Comparison of ENCODE assay signal across 22 mouse cellular contexts in the genomic region with DNA sequence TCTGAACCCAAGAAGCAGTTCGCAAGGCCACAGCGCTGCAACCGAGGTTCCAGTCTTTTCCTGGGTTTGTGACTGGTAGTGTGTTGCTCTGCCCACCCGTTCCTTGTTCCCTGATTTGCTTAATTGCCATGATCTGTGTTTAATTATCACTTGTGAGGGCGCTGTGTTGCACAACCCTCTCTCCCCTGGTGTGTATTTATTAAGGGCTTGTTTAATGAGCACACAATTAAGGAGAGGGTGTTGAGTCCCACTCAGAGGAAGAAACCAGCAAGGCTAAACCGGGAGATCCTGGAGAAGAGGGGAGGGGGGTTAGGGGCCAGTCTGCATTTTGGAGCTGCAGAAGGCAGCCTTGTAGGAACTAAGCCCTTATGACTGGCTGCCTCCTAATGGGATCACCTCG. TPM values are rescaled to one million over a fixed set of nuclear protein-coding genes. Genes with fewer than 3 reads are reported as not detected.
A peak's percentile ranks its signal among the peaks of the same experiment; 100 is the strongest.
DNase-seq lines count a peak whose midpoint lies in the region; ATAC-seq and TF ChIP-seq lines count a peak whose summit lies in the region.
"Had no signal": no experiment of that assay in that cellular context is flagged by ENCODE, and none has a peak within 500 bp of the region (broad histone marks: within the 10 kb centered on the region; RNA-seq: fewer than 3 reads in every experiment).

No protein-coding gene starts in this region.

- peaks cover 12% of the 10 kb centered on the region; the same call in 1 of the 2 replicates for H3K4me1 ChIP-seq in midbrain, postnatal 0 days (ENCODE audit: insufficient read depth, low read length)
- peaks cover 23% of the 10 kb centered on the region for H3K4me1 ChIP-seq in midbrain, embryonic 15.5 days
- peaks cover 81% of the 10 kb centered on the region for H3K4me1 ChIP-seq in limb, embryonic 10.5 days

- ATAC-seq in midbrain, postnatal 0 days (ENCODE audit: low FRiP score), result no peak
- ATAC-seq in midbrain, embryonic 15.5 days (replicated peaks), result no peak
- ATAC-seq: hindbrain, embryonic 16.5 days; inflammation-experienced regulatory T-cells, adult 6 months; intestine, postnatal 0 days had no signal

- no peak overlapping the region for H3K4me2 ChIP-seq in midbrain, postnatal 0 days (ENCODE audit: low read depth, low read length, poor library complexity, severe bottlenecking)
- no peak overlapping the region for H3K4me2 ChIP-seq in midbrain, embryonic 15.5 days
- H3K4me2 ChIP-seq: heart, embryonic 13.5 days; hindbrain, embryonic 12.5 days had no signal

- intact Hi-C loops in gastrocnemius, adult 2 months (cut with DNase I), result no loop called here

- peak overlapping the region; percentile 94 for H3K27ac ChIP-seq in gastrocnemius, adult 2 months
- H3K27ac ChIP-seq in midbrain, postnatal 0 days (ENCODE audit: low read depth, low read length), result no peak overlapping the region
- no peak overlapping the region for H3K27ac ChIP-seq in midbrain, embryonic 15.5 days
- H3K27ac ChIP-seq in limb, embryonic 10.5 days, result peak overlapping the region; percentile 73
- H3K27ac ChIP-seq: embryonic facial prominence, embryonic 10.5 days; heart, embryonic 13.5 days; hindbrain, embryonic 12.5 days had no signal

- TF ChIP-seq CTCF in gastrocnemius, adult 2 months (IDR thresholded peaks at IDR 0.05), result no peak
- TF ChIP-seq CTCF in midbrain, postnatal 0 days (IDR thresholded peaks at IDR 0.05), result no peak
- no peak for TF ChIP-seq CTCF in brain, embryonic 14.5 days (IDR thresholded peaks at IDR 0.05; ENCODE audit: borderline replicate concordance, extremely low read depth, insufficient read depth, insufficient read length)

- TF ChIP-seq POLR2A in brain, embryonic 14.5 days (IDR thresholded peaks at IDR 0.05; ENCODE audit: borderline replicate concordance, extremely low read depth, insufficient read depth, insufficient read length, poor library complexity, severe bottlenecking), result no peak

- 0 out of 2 replicates have a peak overlapping the region, but pooled peaks have one; percentile 8 for H3K9ac ChIP-seq in midbrain, postnatal 0 days (replicated peaks; ENCODE audit: low read length, poor library complexity, severe bottlenecking)
- no peak overlapping the region for H3K9ac ChIP-seq in midbrain, embryonic 15.5 days
- H3K9ac ChIP-seq: hindbrain, embryonic 12.5 days had no signal

- no peaks in the 10 kb centered on the region for H3K36me3 ChIP-seq in midbrain, postnatal 0 days (ENCODE audit: insufficient read depth, low read length)
- no peaks in the 10 kb centered on the region for H3K36me3 ChIP-seq in midbrain, embryonic 15.5 days (replicated peaks)
- no peaks in the 10 kb centered on the region for H3K36me3 ChIP-seq in limb, embryonic 10.5 days
- H3K36me3 ChIP-seq: embryonic facial prominence, embryonic 10.5 days; heart, embryonic 13.5 days; hindbrain, embryonic 12.5 days had no signal

- H3K9me3 ChIP-seq in midbrain, postnatal 0 days (ENCODE audit: low read length), result no peaks in the 10 kb centered on the region
- no peaks in the 10 kb centered on the region for H3K9me3 ChIP-seq in midbrain, embryonic 15.5 days
- H3K9me3 ChIP-seq in limb, embryonic 10.5 days (replicated peaks), result no peaks in the 10 kb centered on the region
- H3K9me3 ChIP-seq: embryonic facial prominence, embryonic 10.5 days; heart, embryonic 13.5 days; hindbrain, embryonic 12.5 days had no signal

- H3K27me3 ChIP-seq in midbrain, postnatal 0 days (ENCODE audit: insufficient read depth, low read length), result peaks cover 60% of the 10 kb centered on the region
- H3K27me3 ChIP-seq in midbrain, embryonic 15.5 days (replicated peaks), result peaks cover 92% of the 10 kb centered on the region
- H3K27me3 ChIP-seq in limb, embryonic 10.5 days (ENCODE audit: low read depth, poor library complexity, severe bottlenecking), result peaks cover 72% of the 10 kb centered on the region

- H3K4me3 ChIP-seq in gastrocnemius, adult 2 months, result peak overlapping the region; percentile 78
- H3K4me3 ChIP-seq in midbrain, postnatal 0 days (ENCODE audit: low read depth, low read length), result no peak overlapping the region
- no peak overlapping the region for H3K4me3 ChIP-seq in midbrain, embryonic 15.5 days
- peak overlapping the region; percentile 11; the same call in 1 of the 2 replicates for H3K4me3 ChIP-seq in limb, embryonic 10.5 days
- H3K4me3 ChIP-seq: embryonic facial prominence, embryonic 10.5 days; heart, embryonic 13.5 days; hindbrain, embryonic 12.5 days had no signal

- WGBS in midbrain, postnatal 0 days, result 52% methylated on average over 7 of the region's 7 CpGs
- WGBS in midbrain, embryonic 15.5 days, result 55% methylated on average over 7 of the region's 7 CpGs
- WGBS in limb, embryonic 10.5 days, result 32% methylated on average over 7 of the region's 7 CpGs

- no peak for DNase-seq in gastrocnemius, adult 2 months
- no peak for DNase-seq in gastrocnemius, adult 18-20 months (ENCODE audit: low spot score)
- no peak for DNase-seq in midbrain, postnatal 0 days (ENCODE audit: low spot score)
- peak; percentile 72 for DNase-seq in brain, embryonic 14.5 days (ENCODE audit: low read depth)
- peak; percentile 36 for DNase-seq in limb, embryonic 10.5 days (ENCODE audit: low spot score)
- no peak for DNase-seq in embryo, embryonic 11 days
- DNase-seq: adrenal gland, adult 2 months; adrenal gland, postnatal 25 days; cerebellum, adult 11 months; cerebellum, adult 8-10 months; gastrocnemius, postnatal 25 days; heart, postnatal 4 days had no signal

RNA-seq across cellular contexts. Expression of a gene that starts 2.8 kb away (rescaled TPM):
- total RNA-seq in gastrocnemius, adult 2 months (2021), result 100 to 1,000 TPM; 201 to 246 TPM
- total RNA-seq in gastrocnemius, adult 18-20 months (2021), result 100 to 1,000 TPM; 256 to 268 TPM
- total RNA-seq in midbrain, postnatal 0 days (2014; rRNA removed), result 0.61 and 0.93 TPM in 2 replicates
- polyA plus RNA-seq in midbrain, postnatal 0 days (2015; fragmentation: Nextera tagmentation; extraction: Ambion mirVana), result 0.31 and 0.37 TPM in 2 replicates
- 0.30 and 0.42 TPM in 2 replicates for polyA plus RNA-seq in midbrain, embryonic 15.5 days (2015; fragmentation: Nextera tagmentation; extraction: Ambion mirVana)
- 0.16 and 0.23 TPM in 2 replicates for polyA plus RNA-seq in brain, embryonic 14.5 days (2012; rRNA removed)
- polyA plus RNA-seq in limb, embryonic 10.5 days (2016; fragmentation: Nextera tagmentation; extraction: Ambion mirVana), result 2.0 and 4.1 TPM in 2 replicates
- total RNA-seq: granulocyte monocyte progenitor cell, adult 5-6 weeks had no signal
- polyA plus RNA-seq: inflammation-experienced regulatory T-cells, adult 6 months had no signal

RNA-seq across cellular contexts. Expression of a gene that starts 23.4 kb away (rescaled TPM):
- total RNA-seq in gastrocnemius, adult 2 months (2021), result 1 to 10 TPM; 1.9 to 2.0 TPM
- 1 to 10 TPM; 2.2 to 2.5 TPM for total RNA-seq in gastrocnemius, adult 18-20 months (2021)
- 12.8 and 14.1 TPM in 2 replicates for total RNA-seq in midbrain, postnatal 0 days (2014; rRNA removed)
- 9.1 and 9.4 TPM in 2 replicates for polyA plus RNA-seq in midbrain, postnatal 0 days (2015; fragmentation: Nextera tagmentation; extraction: Ambion mirVana)
- polyA plus RNA-seq in midbrain, embryonic 15.5 days (2015; fragmentation: Nextera tagmentation; extraction: Ambion mirVana), result 10.0 and 11.2 TPM in 2 replicates
- 7.1 and 8.9 TPM in 2 replicates for polyA plus RNA-seq in brain, embryonic 14.5 days (2012; rRNA removed)
- polyA plus RNA-seq in limb, embryonic 10.5 days (2016; fragmentation: Nextera tagmentation; extraction: Ambion mirVana), result 12.0 and 14.1 TPM in 2 replicates
- total RNA-seq: granulocyte monocyte progenitor cell, adult 5-6 weeks had no signal

RNA-seq across cellular contexts. Expression of a gene that starts 40.9 kb away (rescaled TPM):
- 1 to 10 TPM in 1 of 2 experiments, under 1 TPM in 1; 0.92 to 2.8 TPM for total RNA-seq in gastrocnemius, adult 2 months (2021)
- total RNA-seq in gastrocnemius, adult 18-20 months (2021), result 1 to 10 TPM; 1.2 to 1.7 TPM
- total RNA-seq in midbrain, postnatal 0 days (2014; rRNA removed), result not detected in 2 replicates
- polyA plus RNA-seq in midbrain, postnatal 0 days (2015; fragmentation: Nextera tagmentation; extraction: Ambion mirVana), result 0.26 TPM in 1 of 2 replicates, not detected in the other
- not detected in 2 replicates for polyA plus RNA-seq in midbrain, embryonic 15.5 days (2015; fragmentation: Nextera tagmentation; extraction: Ambion mirVana)
- polyA plus RNA-seq in brain, embryonic 14.5 days (2012; rRNA removed), result 0.10 TPM in 1 of 2 replicates, not detected in the other
- not detected in 2 replicates for polyA plus RNA-seq in limb, embryonic 10.5 days (2016; fragmentation: Nextera tagmentation; extraction: Ambion mirVana)
- total RNA-seq: adrenal gland, postnatal 25 days; ES-E14; granulocyte monocyte progenitor cell, adult 5-6 weeks; heart, postnatal 4 days had no signal
- polyA plus RNA-seq: embryonic facial prominence, embryonic 10.5 days; heart, embryonic 13.5 days; heart, postnatal 0 days; hindbrain, embryonic 12.5 days; hindbrain, embryonic 16.5 days had no signal

Comparison
In these comparisons a context has a peak if more than half of its experiments do, and no peak if none do; other contexts are left out.
1. DNase-seq: peak in brain, embryonic 14.5 days (single experiment) and limb, embryonic 10.5 days (single experiment); none in gastrocnemius, adult 2 months (single experiment), gastrocnemius, adult 18-20 months (single experiment), midbrain, postnatal 0 days (single experiment) and embryo, embryonic 11 days (single experiment).
2. H3K27ac ChIP-seq: peak in gastrocnemius, adult 2 months (single experiment) and limb, embryonic 10.5 days (single experiment); none in midbrain, postnatal 0 days (single experiment) and midbrain, embryonic 15.5 days (single experiment).
3. H3K4me3 ChIP-seq: peak in gastrocnemius, adult 2 months (single experiment) and limb, embryonic 10.5 days (single experiment); none in midbrain, postnatal 0 days (single experiment) and midbrain, embryonic 15.5 days (single experiment).